Mouse (Mus musculus) heart, embryonic 16.5 days (tissue): Measurements from ENCODE around the gene H2al2a. TPM values are rescaled to one million over a fixed set of nuclear protein-coding genes. Genes with fewer than 3 reads are reported as not detected.

Experiments
- ATAC-seq: fragments of 200-750 bp; cut with Nextera tagmentation; replicated peaks from 2 replicates; pipeline ENCODE4 v1.8.0; 2017; ENCODE audit warnings: moderate number of reproducible peaks; ENCODE audit not compliant: insufficient read depth, low FRiP score; ENCODE audit errors: extremely low read depth
- H3K27ac ChIP-seq: fragments of 300-500 bp; sonication (generic); 2 replicates; pipeline ENCODE4 v1.5.1; 2014; ENCODE audit warnings: mild to moderate bottlenecking, low read length, control low read depth, moderate library complexity
- H3K27me3 ChIP-seq: fragments of 300-500 bp; sonication (generic); 2 replicates; pipeline ENCODE4 v1.6.1; 2014; ENCODE audit warnings: low read length, mixed read lengths; ENCODE audit not compliant: control insufficient read depth, insufficient read depth
- H3K36me3 ChIP-seq: fragments of 300-500 bp; sonication (generic); 2 replicates; pipeline ENCODE4 v1.6.1; 2014; ENCODE audit not compliant: control insufficient read depth, insufficient read depth
- H3K4me1 ChIP-seq: fragments of 300-500 bp; sonication (generic); 2 replicates; pipeline ENCODE4 v1.6.1; 2014; ENCODE audit warnings: low read length, mixed read lengths; ENCODE audit not compliant: control insufficient read depth, insufficient read depth
- H3K4me2 ChIP-seq: fragments of 300-500 bp; sonication (generic); 2 replicates; pipeline ENCODE4 v1.6.1; 2014; ENCODE audit warnings: low read depth, mild to moderate bottlenecking, control low read depth, low read length
- H3K4me3 ChIP-seq: fragments of 300-500 bp; sonication (generic); 2 replicates; pipeline ENCODE4 v1.5.1; 2014; ENCODE audit warnings: mild to moderate bottlenecking, control low read depth, low read length
- H3K9ac ChIP-seq: fragments of 300-500 bp; sonication (generic); 2 replicates; pipeline ENCODE4 v1.6.1; 2014; ENCODE audit warnings: low read length, control low read depth
- H3K9me3 ChIP-seq: fragments of 300-500 bp; sonication (generic); replicated peaks from 2 replicates; pipeline ENCODE4 v1.6.1; 2016; ENCODE audit warnings: low read length; ENCODE audit not compliant: control insufficient read depth
- WGBS: fragments of 180-500 bp; shearing (Covaris S2); extraction: QIAGEN DNeasy Blood & Tissue Kit; methylation state at CpG from one replicate; pipeline ENCODE4 v1.1.7; 2014; 5-methylcytosine and 5-hydroxymethylcytosine counted together
- polyA plus RNA-seq: library from polyadenylated mRNA; unstranded; fragments of >200 nt; fragmentation: Nextera tagmentation; extraction: Ambion mirVana; gene quantifications from 2 replicates; pipeline ENCODE4 v1.2.1, GENCODE M21; 2015

H2al2a gene
- polyA plus RNA-seq, 1 experiment from 2014 or later: not detected

GRCm38 (mm10) chr2:18029656-18030055, 32.9 kb upstream of the H2al2a start:
- Histone ChIP-seq H3K27ac (no peak overlapping the region), H3K4me2 (no peak overlapping the region), H3K36me3 (no peaks in the 10 kb centered on the region), H3K4me3 (no peak overlapping the region), H3K9ac (no peak overlapping the region), H3K9me3 (no peaks in the 10 kb centered on the region), H3K4me1 (peaks cover 20% of the 10 kb centered on the region), H3K27me3 (no peaks in the 10 kb centered on the region)
- 90% methylated on average over 7 of the region's 7 CpGs for WGBS
- ATAC-seq: no peak

DNA sequence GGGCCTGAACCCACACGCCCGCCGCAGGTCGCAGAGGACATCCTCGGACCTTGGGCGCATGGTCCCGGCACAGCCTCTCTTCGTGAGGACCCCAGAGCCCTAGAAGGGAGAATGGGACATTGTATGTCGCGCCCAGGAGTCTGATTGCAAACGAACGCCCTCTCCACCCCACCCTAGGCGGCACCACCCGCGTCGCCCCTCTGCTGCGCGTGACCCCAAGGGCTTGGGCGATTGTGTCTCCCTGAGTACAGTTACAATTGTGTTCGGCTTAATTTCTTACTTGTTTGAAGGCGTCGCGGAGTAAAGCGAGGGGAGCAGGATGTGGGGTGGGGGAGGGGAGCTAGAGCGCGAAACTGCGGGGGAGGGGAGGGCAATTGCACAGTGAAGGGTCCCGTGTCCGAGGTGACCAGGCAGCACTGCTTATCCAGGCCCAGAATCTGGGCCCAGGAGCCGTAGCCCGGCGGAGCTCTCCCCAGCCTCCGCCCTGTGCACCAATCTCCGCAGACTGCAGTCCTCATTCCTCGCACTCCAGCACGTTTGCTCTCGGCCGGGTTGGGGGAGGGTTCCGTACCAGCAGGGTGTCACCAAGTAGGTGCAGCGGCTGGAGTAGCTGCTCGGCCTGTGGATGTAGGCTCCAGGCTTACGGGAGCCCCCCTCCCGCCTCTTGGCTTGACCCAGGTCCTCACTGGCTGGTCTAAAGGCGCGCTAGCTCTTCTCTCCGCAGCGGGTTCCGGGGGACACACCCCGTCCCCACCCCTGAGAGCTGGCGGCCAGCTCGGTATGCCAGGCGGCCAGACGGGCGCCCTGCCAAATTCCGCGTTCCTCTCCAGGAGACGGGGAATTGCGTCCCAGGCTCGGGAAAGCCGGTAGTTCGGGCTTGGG, 31.6 kb upstream of the H2al2a start:
- peak overlapping the region; percentile 83 for H3K4me3 ChIP-seq
- peaks cover 20% of the 10 kb centered on the region for H3K4me1 ChIP-seq
- peak; percentile 84 for ATAC-seq
- H3K4me2 ChIP-seq: peak overlapping the region; percentile 98
- H3K36me3 ChIP-seq: no peaks in the 10 kb centered on the region
- under 1% methylated on average over 61 of the region's 61 CpGs for WGBS
- no peaks in the 10 kb centered on the region for H3K27me3 ChIP-seq
- H3K9me3 ChIP-seq: no peaks in the 10 kb centered on the region
- H3K27ac ChIP-seq: peak overlapping the region; percentile 95
- peak overlapping the region; percentile 93 for H3K9ac ChIP-seq

DNA sequence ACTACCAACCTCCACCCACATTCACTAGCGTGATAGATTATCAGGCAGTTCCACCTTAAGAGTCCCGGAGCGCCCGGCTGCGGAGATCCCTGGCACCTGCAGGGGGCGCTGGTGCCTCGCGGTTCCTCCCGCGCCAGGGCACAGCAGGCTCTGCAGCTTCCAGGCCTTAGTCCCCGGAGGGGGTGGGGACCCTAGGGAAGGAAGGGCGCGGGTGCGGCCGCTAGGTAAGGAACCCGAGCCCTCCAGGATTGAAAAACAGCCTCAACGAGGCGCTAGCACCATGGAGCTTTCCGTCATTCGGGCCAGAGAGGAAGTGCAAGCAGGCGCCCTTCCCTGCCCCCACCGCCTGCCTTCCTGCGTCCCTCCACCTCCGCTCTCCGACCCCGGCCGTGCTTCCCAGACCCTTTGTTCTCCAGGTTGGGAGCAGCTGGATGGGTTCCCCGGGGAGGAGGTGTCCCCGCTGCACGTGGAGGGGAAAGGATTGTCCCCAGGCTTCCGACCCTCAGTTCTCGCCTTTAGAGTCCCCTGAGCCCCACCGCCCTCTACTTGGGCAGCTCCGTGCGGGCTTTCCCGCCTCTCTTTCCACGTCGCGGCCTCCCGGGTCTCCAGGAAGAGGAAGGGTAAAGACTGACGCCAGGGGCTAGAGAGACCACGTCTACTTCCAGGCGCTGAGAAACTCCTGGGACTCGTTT, 30.8 kb upstream of the H2al2a start:
- Histone ChIP-seq H3K4me3 (peak overlapping the region; percentile 83), H3K36me3 (no peaks in the 10 kb centered on the region), H3K9ac (peak overlapping the region; percentile 93), H3K9me3 (no peaks in the 10 kb centered on the region), H3K4me1 (peaks cover 18% of the 10 kb centered on the region), H3K4me2 (peak overlapping the region; percentile 98), H3K27ac (peak overlapping the region; percentile 95), H3K27me3 (no peaks in the 10 kb centered on the region)
- peak; percentile 85 for ATAC-seq
- WGBS: under 1% methylated on average over 44 of the region's 44 CpGs

GRCm38 (mm10) chr2:18026116-18026947, 29.6 kb upstream of the H2al2a start:
- Histone ChIP-seq H3K4me2 (peak overlapping the region; percentile 98), H3K9ac (peak overlapping the region; percentile 80), H3K9me3 (no peaks in the 10 kb centered on the region), H3K36me3 (no peaks in the 10 kb centered on the region), H3K27me3 (no peaks in the 10 kb centered on the region), H3K4me1 (peaks cover 16% of the 10 kb centered on the region), H3K27ac (peak overlapping the region; percentile 48), H3K4me3 (peak overlapping the region; percentile 83)
- ATAC-seq: no peak
- under 1% methylated on average over 44 of the region's 44 CpGs for WGBS

GRCm38 (mm10) chr2:18025781-18026115, 29.0 kb upstream of the H2al2a start:
- Histone ChIP-seq H3K36me3 (no peaks in the 10 kb centered on the region), H3K9me3 (no peaks in the 10 kb centered on the region), H3K4me1 (peaks cover 12% of the 10 kb centered on the region), H3K27ac (peak overlapping the region; percentile 48), H3K27me3 (no peaks in the 10 kb centered on the region), H3K9ac (peak overlapping the region; percentile 80), H3K4me3 (peak overlapping the region; percentile 83), H3K4me2 (peak overlapping the region; percentile 98)
- 3% methylated on average over 14 of the region's 14 CpGs for WGBS
- ATAC-seq: no peak

- Histone ChIP-seq H3K9me3 (no peaks in the 10 kb centered on the region), H3K27me3 (no peaks in the 10 kb centered on the region), H3K9ac (no peak overlapping the region; the same call in 1 of the 2 replicates), H3K36me3 (no peaks in the 10 kb centered on the region), H3K27ac (no peak overlapping the region), H3K4me3 (peak overlapping the region; percentile 83; the same call in 1 of the 2 replicates), H3K4me2 (peak overlapping the region; percentile 98), H3K4me1 (peaks cover 9% of the 10 kb centered on the region)
- ATAC-seq: no peak
- WGBS: 56% methylated on average over 5 of the region's 5 CpGs
Measured at GRCm38 (mm10) chr2:18025116-18025515, 28.4 kb upstream of the H2al2a start.

DNA sequence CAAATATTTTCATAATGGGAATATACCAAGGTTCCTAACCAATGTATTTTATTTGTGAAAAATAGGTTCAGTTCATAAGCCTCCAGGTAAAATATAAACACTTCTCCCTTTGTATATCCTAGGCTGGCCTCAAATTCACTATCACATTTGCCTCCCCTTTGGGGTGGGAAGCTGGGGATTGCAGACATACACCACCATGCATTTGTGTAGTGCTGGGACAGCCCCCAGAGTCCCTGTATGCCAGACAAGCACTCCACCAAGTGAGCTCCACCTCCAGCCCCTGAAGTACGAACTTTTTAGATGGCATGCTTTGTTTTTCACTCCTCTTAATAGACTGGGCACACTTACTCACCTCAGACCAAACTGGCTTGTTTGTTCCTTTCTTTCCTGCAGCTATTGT, 26.1 kb upstream of the H2al2a start:
- Histone ChIP-seq H3K4me3 (no peak overlapping the region), H3K27me3 (no peaks in the 10 kb centered on the region), H3K27ac (no peak overlapping the region), H3K4me2 (no peak overlapping the region), H3K36me3 (no peaks in the 10 kb centered on the region), H3K9me3 (no peaks in the 10 kb centered on the region; the same call in 1 of the 2 replicates), H3K4me1 (peaks cover 9% of the 10 kb centered on the region), H3K9ac (no peak overlapping the region)
- WGBS: 52% methylated on average over 1 of the region's 1 CpGs
- no peak for ATAC-seq

GRCm38 (mm10) chr2:18019122-18019521, 22.4 kb upstream of the H2al2a start:
- ATAC-seq: no peak
- Histone ChIP-seq H3K36me3 (no peaks in the 10 kb centered on the region), H3K4me3 (no peak overlapping the region), H3K27ac (no peak overlapping the region), H3K4me1 (no peaks in the 10 kb centered on the region), H3K9me3 (no peaks in the 10 kb centered on the region; the same call in 1 of the 2 replicates), H3K27me3 (no peaks in the 10 kb centered on the region), H3K4me2 (no peak overlapping the region), H3K9ac (no peak overlapping the region)
- WGBS: 73% methylated on average over 1 of the region's 1 CpGs
